Mouse (Mus musculus): ENCODE results near the gene Hnrnpf. TPM values are rescaled to one million over a fixed set of nuclear protein-coding genes. Genes with fewer than 3 reads are reported as not detected.
"Not testable (repeated sequence)": the region's sequence is repeated elsewhere in the genome, so short reads cannot be mapped to it uniquely, and the experiment has no call there.

The Hnrnpf gene
- polyA plus RNA-seq, 1 experiment = 316 TPM

DNA sequence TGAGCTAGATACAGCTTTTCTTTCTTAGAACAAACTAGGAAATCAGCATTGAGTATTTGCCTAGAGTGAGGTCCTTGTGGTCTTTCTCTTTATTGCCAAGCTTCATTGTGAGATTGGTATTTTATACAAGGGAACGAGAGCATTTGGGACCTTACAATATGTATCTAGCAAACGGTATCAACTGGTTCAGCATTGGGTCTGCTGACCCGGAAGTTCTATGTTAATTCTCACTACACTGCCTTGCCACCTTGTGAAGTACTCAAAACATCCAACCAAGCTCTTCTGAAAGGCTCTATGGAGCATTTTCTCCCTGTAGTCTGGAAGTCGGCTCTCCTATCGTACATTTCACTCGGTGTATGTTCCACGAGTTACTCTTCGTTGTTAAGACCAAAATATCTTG, 36.4 kb upstream of the Hnrnpf start:
- H3K4me3 ChIP-seq (ENCODE audit: control insufficient read depth, insufficient read depth, low read length) = no peak overlapping the region
- no peak for DNase-seq
- H3K27ac ChIP-seq (ENCODE audit: control insufficient read depth, insufficient read depth, low read length) = no peak overlapping the region
- H3K27me3 ChIP-seq (ENCODE audit: control insufficient read depth, insufficient read depth, low read length) = no peaks in the 10 kb centered on the region
- no peaks in the 10 kb centered on the region for H3K36me3 ChIP-seq (ENCODE audit: control insufficient read depth, insufficient read depth, low read length)
- WGBS = 95% methylated on average over 8 of the region's 8 CpGs
- peaks cover 5% of the 10 kb centered on the region; the same call in 1 of the 2 replicates for H3K4me1 ChIP-seq (replicated peaks; ENCODE audit: control insufficient read depth, insufficient read depth, low read length)
- TF ChIP-seq CTCF (IDR thresholded peaks at IDR 0.05; ENCODE audit: borderline replicate concordance, control insufficient read depth, extremely low read depth, insufficient read depth, low read length, poor library complexity) = no peak
- no peak for TF ChIP-seq POLR2A (IDR thresholded peaks at IDR 0.05; ENCODE audit: control insufficient read depth, extremely low read depth, insufficient read depth, low read length, poor library complexity)

- no peak for DNase-seq
- H3K36me3 ChIP-seq (ENCODE audit: control insufficient read depth, insufficient read depth, low read length) = no peaks in the 10 kb centered on the region
- no peak overlapping the region for H3K27ac ChIP-seq (ENCODE audit: control insufficient read depth, insufficient read depth, low read length)
- H3K27me3 ChIP-seq (ENCODE audit: control insufficient read depth, insufficient read depth, low read length) = no peaks in the 10 kb centered on the region
- WGBS = 96% methylated on average over 8 of the region's 8 CpGs
- TF ChIP-seq CTCF (IDR thresholded peaks at IDR 0.05; ENCODE audit: borderline replicate concordance, control insufficient read depth, extremely low read depth, insufficient read depth, low read length, poor library complexity) = no peak
- TF ChIP-seq POLR2A (IDR thresholded peaks at IDR 0.05; ENCODE audit: control insufficient read depth, extremely low read depth, insufficient read depth, low read length, poor library complexity) = no peak
- peaks cover 2% of the 10 kb centered on the region; the same call in 1 of the 2 replicates for H3K4me1 ChIP-seq (replicated peaks; ENCODE audit: control insufficient read depth, insufficient read depth, low read length)
- H3K4me3 ChIP-seq (ENCODE audit: control insufficient read depth, insufficient read depth, low read length) = no peak overlapping the region
These were observed 31.9 kb upstream of the Hnrnpf start for GRCm38 (mm10) chr6:117868187-117868586.

DNA sequence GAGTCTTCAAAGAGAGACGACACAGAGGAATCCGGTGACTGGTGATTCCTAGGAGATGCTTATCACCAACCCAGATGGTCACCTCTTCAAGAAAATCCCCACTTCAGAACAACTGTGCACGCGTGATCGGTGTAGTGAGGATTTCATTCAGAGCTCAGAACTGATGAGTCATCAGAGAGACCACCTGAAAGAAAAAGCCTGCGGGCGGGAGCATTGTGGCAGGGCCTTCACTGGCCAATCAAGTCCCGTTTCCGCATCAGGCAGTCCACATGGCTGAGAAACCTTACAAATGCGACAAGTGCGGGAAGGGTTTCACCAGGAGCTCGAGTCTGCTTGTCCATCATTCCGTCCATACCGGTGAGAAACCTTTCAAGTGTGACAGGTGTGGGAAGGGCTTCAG, 29.1 kb upstream of the Hnrnpf start:
- H3K27me3 ChIP-seq (ENCODE audit: control insufficient read depth, insufficient read depth, low read length) = no peaks in the 10 kb centered on the region
- no peaks in the 10 kb centered on the region for H3K36me3 ChIP-seq (ENCODE audit: control insufficient read depth, insufficient read depth, low read length)
- H3K27ac ChIP-seq (ENCODE audit: control insufficient read depth, insufficient read depth, low read length) = no peak overlapping the region
- no peaks in the 10 kb centered on the region; the same call in 1 of the 2 replicates for H3K4me1 ChIP-seq (replicated peaks; ENCODE audit: control insufficient read depth, insufficient read depth, low read length)
- 83% methylated on average over 14 of the region's 14 CpGs for whole genome bisulfite sequencing
- TF ChIP-seq POLR2A (IDR thresholded peaks at IDR 0.05; ENCODE audit: control insufficient read depth, extremely low read depth, insufficient read depth, low read length, poor library complexity) = no peak
- no peak for TF ChIP-seq CTCF (IDR thresholded peaks at IDR 0.05; ENCODE audit: borderline replicate concordance, control insufficient read depth, extremely low read depth, insufficient read depth, low read length, poor library complexity)
- no peak overlapping the region for H3K4me3 ChIP-seq (ENCODE audit: control insufficient read depth, insufficient read depth, low read length)
- no peak for DNase-seq

DNA sequence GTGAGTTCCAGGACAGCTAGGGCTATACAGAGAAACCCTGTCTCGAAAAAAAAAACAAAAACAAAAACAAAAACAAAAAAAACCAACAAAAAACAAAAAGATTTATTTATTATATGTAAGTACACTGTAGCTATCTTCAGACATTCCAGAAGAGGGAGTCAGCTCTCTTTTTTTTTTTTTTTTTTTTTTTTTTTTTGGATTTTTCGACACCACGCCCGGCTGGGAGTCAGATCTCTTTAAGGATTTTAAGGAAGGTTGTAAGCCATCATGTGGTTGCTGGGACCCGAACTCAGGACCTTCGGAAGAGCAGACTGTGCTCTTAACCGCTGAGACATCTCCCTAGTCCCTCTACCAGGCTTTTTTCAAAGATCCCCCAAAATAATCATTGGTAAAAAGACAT, 26.7 kb upstream of the Hnrnpf start:
- 93% methylated on average over 7 of the region's 7 CpGs for WGBS
- DNase-seq; H3K27me3 ChIP-seq (ENCODE audit: control insufficient read depth, insufficient read depth, low read length); H3K4me3 ChIP-seq (ENCODE audit: control insufficient read depth, insufficient read depth, low read length); H3K27ac ChIP-seq (ENCODE audit: control insufficient read depth, insufficient read depth, low read length); H3K4me1 ChIP-seq (replicated peaks; ENCODE audit: control insufficient read depth, insufficient read depth, low read length); H3K36me3 ChIP-seq (ENCODE audit: control insufficient read depth, insufficient read depth, low read length): not testable (repeated sequence)

DNA sequence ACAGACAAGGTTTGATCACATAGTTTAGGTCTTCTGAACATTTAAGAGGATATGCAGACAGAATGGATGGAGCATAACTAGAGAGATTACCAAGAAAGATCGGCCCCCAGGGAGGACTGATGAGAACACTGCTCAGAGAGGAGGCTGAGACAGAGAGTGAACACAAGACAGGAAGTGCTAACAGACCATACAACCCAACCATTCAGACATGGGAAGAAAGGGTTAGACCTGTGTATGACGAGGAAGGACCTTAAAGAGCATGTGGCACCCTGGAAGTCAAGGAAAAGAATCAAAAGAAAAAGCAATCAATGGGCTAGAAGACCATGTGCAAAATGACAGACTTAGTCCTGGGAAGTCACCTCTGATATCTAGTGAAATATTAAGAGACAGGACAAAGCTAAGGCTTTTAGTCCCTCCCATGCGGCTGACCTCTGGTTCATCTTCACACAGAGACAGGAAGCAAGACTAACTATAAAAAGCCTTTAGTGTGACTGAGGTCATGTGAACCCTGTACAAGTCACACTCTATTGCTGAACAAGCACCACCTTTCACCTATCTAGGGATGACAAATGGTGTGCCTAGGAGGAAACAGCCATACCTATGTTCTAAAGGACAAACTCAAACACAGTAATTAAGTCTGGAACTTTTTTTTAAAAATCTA, 25.4 kb upstream of the Hnrnpf start:
- Histone ChIP-seq H3K27me3 (ENCODE audit: control insufficient read depth, insufficient read depth, low read length) (no peaks in the 10 kb centered on the region), H3K4me3 (ENCODE audit: control insufficient read depth, insufficient read depth, low read length) (no peak overlapping the region), H3K4me1 (replicated peaks; ENCODE audit: control insufficient read depth, insufficient read depth, low read length) (no peaks in the 10 kb centered on the region; the same call in 1 of the 2 replicates), H3K27ac (ENCODE audit: control insufficient read depth, insufficient read depth, low read length) (no peak overlapping the region; the same call in 1 of the 2 replicates), H3K36me3 (ENCODE audit: control insufficient read depth, insufficient read depth, low read length) (no peaks in the 10 kb centered on the region)
- 58% methylated on average over 3 of the region's 3 CpGs for WGBS
- DNase-seq = no peak
- TF ChIP-seq CTCF (IDR thresholded peaks at IDR 0.05; ENCODE audit: borderline replicate concordance, control insufficient read depth, extremely low read depth, insufficient read depth, low read length, poor library complexity) (no peak), POLR2A (IDR thresholded peaks at IDR 0.05; ENCODE audit: control insufficient read depth, extremely low read depth, insufficient read depth, low read length, poor library complexity) (no peak)

- Histone ChIP-seq H3K4me1 (replicated peaks; ENCODE audit: control insufficient read depth, insufficient read depth, low read length) (peaks cover 17% of the 10 kb centered on the region), H3K27me3 (ENCODE audit: control insufficient read depth, insufficient read depth, low read length) (no peaks in the 10 kb centered on the region), H3K4me3 (ENCODE audit: control insufficient read depth, insufficient read depth, low read length) (peak overlapping the region; percentile 79), H3K36me3 (ENCODE audit: control insufficient read depth, insufficient read depth, low read length) (no peaks in the 10 kb centered on the region), H3K27ac (ENCODE audit: control insufficient read depth, insufficient read depth, low read length) (peak overlapping the region; percentile 94)
- peak; percentile 85 for DNase-seq
- 5% methylated on average over 26 of the region's 26 CpGs for WGBS
- no peak for TF ChIP-seq CTCF (IDR thresholded peaks at IDR 0.05; ENCODE audit: borderline replicate concordance, control insufficient read depth, extremely low read depth, insufficient read depth, low read length, poor library complexity)
- TF ChIP-seq POLR2A (IDR thresholded peaks at IDR 0.05; ENCODE audit: control insufficient read depth, extremely low read depth, insufficient read depth, low read length, poor library complexity) = no peak
These were observed 21.3 kb upstream of the Hnrnpf start for GRCm38 (mm10) chr6:117878700-117879407.

Data from thymus, adult 2 months (tissue).